Mouse (Mus musculus) embryonic fibroblast, embryonic 13.5 days (primary cell): Measurements from ENCODE around the gene Stpg2. TPM values are rescaled to one million over a fixed set of nuclear protein-coding genes. Genes with fewer than 3 reads are reported as not detected.

Experiments
- H3K27ac ChIP-seq: 2 replicates; pipeline ENCODE4 v1.5.1; 2012; ENCODE audit warnings: low read length, control low read depth, inconsistent platforms; ENCODE audit not compliant: insufficient read depth
- H3K4me1 ChIP-seq: 2 replicates; pipeline ENCODE4 v1.6.1; 2011; ENCODE audit warnings: low read length; ENCODE audit not compliant: control insufficient read depth, insufficient read depth
- H3K4me3 ChIP-seq: 2 replicates; pipeline ENCODE4 v1.5.1; 2011; ENCODE audit warnings: mild to moderate bottlenecking, control low read depth, low read length; ENCODE audit not compliant: insufficient read depth
- CTCF ChIP-seq: IDR thresholded peaks from 2 replicates; pipeline ENCODE4 v1.5.1; 2011; ENCODE audit warnings: mild to moderate bottlenecking, control low read depth, low read length, moderate library complexity, borderline replicate concordance; ENCODE audit not compliant: insufficient read depth
- POLR2A ChIP-seq: IDR thresholded peaks from 2 replicates; pipeline ENCODE4 v1.6.1; 2011; ENCODE audit warnings: low read depth, mild to moderate bottlenecking, control low read depth, low read length, moderate library complexity
- polyA plus RNA-seq: library from polyadenylated mRNA; stranded (reverse); fragments of >200 nt; gene quantifications from 2 replicates; pipeline ENCODE4 v1.2.4, GENCODE M21; 2011; ENCODE audit warnings: low read depth; ENCODE audit not compliant: missing spikeins, insufficient read length

Stpg2 gene
- polyA plus RNA-seq, 1 experiment, result not detected

DNA sequence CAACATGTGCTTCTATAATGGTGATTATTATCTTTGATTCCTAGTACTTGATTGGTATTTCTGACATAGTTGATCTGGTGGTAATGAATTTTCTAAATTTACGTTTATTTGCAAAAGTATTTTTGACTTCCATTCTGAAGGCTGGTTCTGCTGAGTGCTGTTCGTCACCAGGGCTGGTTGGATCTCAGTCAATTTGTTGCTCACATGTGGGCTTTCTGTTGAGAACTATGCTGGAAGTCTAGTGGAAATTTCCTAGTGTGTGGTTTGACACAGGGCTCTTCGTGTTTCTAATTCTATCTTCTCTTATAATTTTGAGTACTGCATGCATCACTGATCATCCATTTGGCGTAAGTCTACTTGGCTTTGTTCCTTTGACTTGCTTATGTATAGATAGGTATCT is 504.3 kb downstream of the Stpg2 start:
- Histone ChIP-seq H3K27ac (no peak overlapping the region), H3K4me1 (no peaks in the 10 kb centered on the region), H3K4me3 (no peak overlapping the region)
- TF ChIP-seq CTCF, result no peak

- Histone ChIP-seq H3K4me1 (no peaks in the 10 kb centered on the region), H3K27ac (no peak overlapping the region), H3K4me3 (no peak overlapping the region)
- TF ChIP-seq POLR2A, result no peak
- no peak for TF ChIP-seq CTCF
Measured at GRCm38 (mm10) chr3:139728751-139729150, 523.3 kb downstream of the Stpg2 start.

DNA sequence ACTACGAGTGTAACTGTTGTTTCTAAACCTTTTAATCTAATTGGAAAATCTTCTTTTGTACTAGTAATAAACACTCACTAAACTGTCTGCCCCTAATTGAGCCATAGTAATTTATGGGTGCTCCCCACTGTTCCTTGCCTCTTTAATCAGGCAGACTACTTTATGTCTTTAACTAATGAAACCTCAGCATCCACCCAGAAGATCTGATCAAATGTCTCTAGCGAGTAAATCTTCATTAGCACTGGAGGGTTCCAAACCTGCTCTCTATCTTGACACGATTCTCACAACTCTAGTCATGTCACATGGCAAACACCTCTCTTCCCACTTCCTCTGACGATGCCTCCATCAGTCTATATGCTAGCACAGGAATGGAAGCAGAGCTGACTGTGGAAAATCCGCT is 523.8 kb downstream of the Stpg2 start:
- Histone ChIP-seq H3K4me1 (no peaks in the 10 kb centered on the region), H3K27ac (no peak overlapping the region), H3K4me3 (no peak overlapping the region)
- no peak for TF ChIP-seq POLR2A
- no peak for TF ChIP-seq CTCF

GRCm38 (mm10) chr3:139733156-139733555 is 527.7 kb downstream of the Stpg2 start:
- TF ChIP-seq POLR2A, result no peak
- no peak for TF ChIP-seq CTCF
- H3K4me1 ChIP-seq, result no peaks in the 10 kb centered on the region
- no peak overlapping the region for H3K27ac ChIP-seq
- no peak overlapping the region for H3K4me3 ChIP-seq

- Histone ChIP-seq H3K27ac (no peak overlapping the region), H3K4me3 (no peak overlapping the region), H3K4me1 (no peaks in the 10 kb centered on the region)
- TF ChIP-seq CTCF (no peak), POLR2A (no peak)
Measured at GRCm38 (mm10) chr3:139739388-139739787, 533.9 kb downstream of the Stpg2 start.

Other genes starting within 250 kb of the Stpg2 start
- gene Rap1gds1, start 130.5 kb upstream of the Stpg2 start, polyA plus RNA-seq, result 87.5 and 91.4 TPM in 2 replicates